Mouse (Mus musculus): Measurements from ENCODE around the gene Ccnf.

GRCm38 (mm10) chr17:24213186-24213585 is 38.1 kb downstream of the Ccnf start:
- TF ChIP-seq MAX (IDR thresholded peaks at IDR 0.05): no peak
- TF ChIP-seq CTCF (IDR thresholded peaks at IDR 0.05; ENCODE audit: control insufficient read depth, insufficient read depth, insufficient read length): no peak
- TF ChIP-seq MYOG (IDR thresholded peaks at IDR 0.05; ENCODE audit: control insufficient read depth, extremely low read depth, insufficient read length): no peak
- TF ChIP-seq USF1 (IDR thresholded peaks at IDR 0.05; ENCODE audit: low read depth): no peak
- TF ChIP-seq CEBPB (IDR thresholded peaks at IDR 0.05; ENCODE audit: low read depth): no peak
- TF ChIP-seq MYOD1 (IDR thresholded peaks at IDR 0.05; ENCODE audit: control insufficient read depth, insufficient read length, low read depth): no peak
- TF ChIP-seq FOSL1 (IDR thresholded peaks at IDR 0.05; ENCODE audit: insufficient read depth, low read length, poor library complexity, severe bottlenecking): no peak
